Mouse (Mus musculus): ENCODE data around the gene Colgalt2.

- TF ChIP-seq CTCF (IDR thresholded peaks at IDR 0.05; ENCODE audit: borderline replicate concordance, extremely low read depth, insufficient read depth, insufficient read length): no peak
- TF ChIP-seq POLR2A (IDR thresholded peaks at IDR 0.05; ENCODE audit: borderline replicate concordance, extremely low read depth, insufficient read depth, insufficient read length, poor library complexity, severe bottlenecking): no peak
These were observed 21.3 kb upstream of the Colgalt2 start for GRCm38 (mm10) chr1:152378311-152378710.
